Mouse (Mus musculus) kidney, adult 18-20 months (tissue): ENCODE results near the gene Pkp2.
A peak's percentile ranks its signal among the peaks of the same experiment; 100 is the strongest.

ENCODE experiments used
- DNase-seq: peaks from one replicate; pipeline ENCODE4 v3.0.0; 2021

Gene Pkp2

GRCm38 (mm10) chr16:16262436-16262835 is 49.3 kb downstream of the Pkp2 start:
- no peak for DNase-seq

- DNase-seq, result no peak
These were observed 59.9 kb downstream of the Pkp2 start for GRCm38 (mm10) chr16:16272978-16273377.

GRCm38 (mm10) chr16:16273752-16274151 is 60.6 kb downstream of the Pkp2 start:
- no peak for DNase-seq

- peak; percentile 93 for DNase-seq
These were observed 89.4 kb downstream of the Pkp2 start, which contains the start of gene Yars2 for GRCm38 (mm10) chr16:16302369-16303137. Gene Yars2, plus strand, starts transcription at chr16:16302965.

- DNase-seq, result peak; percentile 64
These were observed 90.2 kb downstream of the Pkp2 start for GRCm38 (mm10) chr16:16303138-16303827.

- DNase-seq, result no peak
These were observed 90.8 kb downstream of the Pkp2 start for GRCm38 (mm10) chr16:16303888-16304287.

GRCm38 (mm10) chr16:16311319-16311718 is 98.2 kb downstream of the Pkp2 start:
- DNase-seq, result no peak
